Mouse (Mus musculus) E14TG2a.4 (cell line): ENCODE measurements around the gene Prr14l.
"Not testable (repeated sequence)": the region's sequence is repeated elsewhere in the genome, so short reads cannot be mapped to it uniquely, and the experiment has no call there.

ENCODE experiments used
- H3K27me3 ChIP-seq: 2 replicates; pipeline ENCODE4 v1.6.1; 2014; ENCODE audit warnings: low read length, control low read depth; ENCODE audit not compliant: insufficient read depth
- H3K36me3 ChIP-seq: 2 replicates; pipeline ENCODE4 v1.6.1; 2014; ENCODE audit warnings: low read length, control low read depth; ENCODE audit not compliant: insufficient read depth
- H3K4me1 ChIP-seq: replicated peaks from 2 replicates; pipeline ENCODE4 v1.6.1; 2014; ENCODE audit warnings: low read depth, low read length, control low read depth
- H3K4me3 ChIP-seq: replicated peaks from 2 replicates; pipeline ENCODE4 v1.5.1; 2014; ENCODE audit warnings: mild to moderate bottlenecking, low read length
- H3K9me3 ChIP-seq: 2 replicates; pipeline ENCODE4 v1.6.1; 2014; ENCODE audit warnings: low read length, control low read depth
- CTCF ChIP-seq: conservative IDR thresholded peaks from 2 replicates; pipeline ENCODE4 v1.5.1; 2014; ENCODE audit warnings: low read length
- NANOG ChIP-seq: IDR thresholded peaks from 2 replicates; pipeline ENCODE4 v1.6.1; 2014; ENCODE audit warnings: borderline replicate concordance, low read length, mixed read lengths
- POU5F1 ChIP-seq: IDR thresholded peaks from 2 replicates; pipeline ENCODE4 v1.6.1; 2014; ENCODE audit warnings: low read length, borderline replicate concordance

Gene Prr14l

GRCm38 (mm10) chr5:32853731-32854507 is at the start of gene Prr14l:
Gene Prr14l, minus strand, starts transcription at chr5:32854256.
- Histone ChIP-seq H3K36me3 (peaks cover 17% of the 10 kb centered on the region; the same call in 1 of the 2 replicates), H3K4me1 (peaks cover 55% of the 10 kb centered on the region), H3K27me3 (no peaks in the 10 kb centered on the region), H3K4me3 (peak within 1 kb of the TSS; percentile 97), H3K9me3 (no peaks in the 10 kb centered on the region)
- TF ChIP-seq NANOG (no peak), CTCF (no peak)

GRCm38 (mm10) chr5:32886739-32887138 is 32.7 kb upstream of the Prr14l start:
- no peaks in the 10 kb centered on the region for H3K27me3 ChIP-seq
- TF ChIP-seq POU5F1: no peak
- no peak for TF ChIP-seq NANOG
- no peak for TF ChIP-seq CTCF
- H3K4me1 ChIP-seq: no peaks in the 10 kb centered on the region
- H3K9me3 ChIP-seq: no peaks in the 10 kb centered on the region
- H3K4me3 ChIP-seq: no peak overlapping the region
- H3K36me3 ChIP-seq: peaks cover 76% of the 10 kb centered on the region

DNA sequence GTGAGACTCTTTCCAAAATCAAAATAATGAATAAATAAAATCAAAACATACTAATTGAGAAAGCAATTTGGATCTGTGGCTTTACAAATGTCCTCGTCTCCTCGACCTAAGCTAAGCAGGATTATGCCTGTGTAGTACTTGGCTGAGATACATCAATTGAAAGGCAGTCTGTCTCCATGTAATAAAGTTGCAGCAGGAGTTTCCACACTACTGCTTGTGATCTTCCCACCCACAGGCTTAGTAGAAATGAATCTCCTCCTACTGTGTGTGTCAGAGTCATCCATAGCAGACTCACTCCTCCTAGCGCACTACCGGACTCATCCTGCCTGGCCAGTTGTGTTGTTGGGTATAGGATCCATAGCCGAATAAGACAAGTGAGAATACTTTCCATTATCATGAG is 18.3 kb upstream of the Prr14l start:
- H3K36me3 ChIP-seq: peaks cover 80% of the 10 kb centered on the region
- TF ChIP-seq NANOG (no peak), CTCF (no peak), POU5F1 (no peak)
- no peaks in the 10 kb centered on the region for H3K27me3 ChIP-seq
- H3K4me1 ChIP-seq: no peaks in the 10 kb centered on the region
- H3K9me3 ChIP-seq: no peaks in the 10 kb centered on the region
- no peak overlapping the region for H3K4me3 ChIP-seq

- TF ChIP-seq POU5F1 (no peak), NANOG (no peak), CTCF (no peak)
- H3K4me1 ChIP-seq: peaks cover 3% of the 10 kb centered on the region
- H3K27me3 ChIP-seq: no peaks in the 10 kb centered on the region
- peaks cover 80% of the 10 kb centered on the region for H3K36me3 ChIP-seq
- H3K9me3 ChIP-seq: no peaks in the 10 kb centered on the region
- H3K4me3 ChIP-seq: no peak overlapping the region
These were observed 15.5 kb upstream of the Prr14l start for GRCm38 (mm10) chr5:32869389-32870024.

- Histone ChIP-seq H3K4me1 (peaks cover 17% of the 10 kb centered on the region), H3K9me3 (no peaks in the 10 kb centered on the region), H3K27me3 (no peaks in the 10 kb centered on the region), H3K4me3 (peak within 1 kb of the TSS; percentile 85), H3K36me3 (peaks cover 34% of the 10 kb centered on the region)
- no peak for TF ChIP-seq NANOG
- no peak for TF ChIP-seq POU5F1
- no peak for TF ChIP-seq CTCF
These were observed 9.5 kb upstream of the Prr14l start, which contains the start of gene Depdc5 for GRCm38 (mm10) chr5:32863253-32864228. Gene Depdc5, plus strand, starts transcription at chr5:32863701.

- Histone ChIP-seq H3K4me3 (peak overlapping the region; percentile 73), H3K9me3 (no peaks in the 10 kb centered on the region), H3K36me3 (peaks cover 25% of the 10 kb centered on the region), H3K4me1 (peaks cover 17% of the 10 kb centered on the region), H3K27me3 (no peaks in the 10 kb centered on the region)
- TF ChIP-seq NANOG (no peak), POU5F1 (no peak), CTCF (no peak)
These were observed 8.5 kb upstream of the Prr14l start for GRCm38 (mm10) chr5:32862469-32863132.

GRCm38 (mm10) chr5:32861082-32861481 is 7.0 kb upstream of the Prr14l start:
- TF ChIP-seq NANOG (no peak), POU5F1 (no peak), CTCF (no peak)
- Histone ChIP-seq H3K27me3 (no peaks in the 10 kb centered on the region), H3K36me3 (peaks cover 10% of the 10 kb centered on the region), H3K9me3 (no peaks in the 10 kb centered on the region), H3K4me3 (no peak overlapping the region), H3K4me1 (peaks cover 25% of the 10 kb centered on the region)

- TF ChIP-seq POU5F1 (no peak), CTCF (no peak), NANOG (no peak)
These were observed 3.7 kb upstream of the Prr14l start for GRCm38 (mm10) chr5:32857781-32858220.

GRCm38 (mm10) chr5:32855274-32855673 is 1.2 kb upstream of the Prr14l start:
- Histone ChIP-seq H3K4me1 (peaks cover 49% of the 10 kb centered on the region), H3K36me3 (peaks cover 12% of the 10 kb centered on the region; the same call in 1 of the 2 replicates)
- not testable (repeated sequence) for H3K9me3 ChIP-seq, H3K27me3 ChIP-seq, H3K4me3 ChIP-seq

More at GRCm38 (mm10) chr5:32857781-32858220, 3.7 kb upstream of the Prr14l start:
- Histone ChIP-seq H3K4me3 (peak overlapping the region; percentile 70), H3K9me3 (no peaks in the 10 kb centered on the region), H3K27me3 (no peaks in the 10 kb centered on the region), H3K4me1 (peaks cover 32% of the 10 kb centered on the region), H3K36me3 (no peaks in the 10 kb centered on the region)
